In the genomic region with DNA sequence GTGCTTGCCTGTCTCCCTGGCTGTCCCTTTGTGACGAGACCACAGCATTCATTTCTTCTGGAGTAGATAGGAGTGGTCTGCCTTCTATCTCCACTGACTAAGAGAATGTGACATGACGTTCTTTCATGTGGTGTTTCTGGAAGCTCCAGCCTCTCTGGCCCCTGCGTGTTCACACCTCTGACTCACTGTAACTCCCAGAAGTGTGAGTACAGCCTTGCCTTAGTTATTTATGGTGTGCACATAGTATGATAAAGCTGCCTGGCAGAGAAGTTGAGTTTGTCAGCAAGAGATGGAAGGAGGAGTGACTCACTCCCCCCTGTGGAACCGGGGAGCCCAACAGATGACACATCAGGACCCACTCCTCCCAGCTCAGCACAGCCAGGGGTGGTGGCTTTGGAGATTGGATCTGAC, we compare ENCODE assay signal across 9 mouse cellular contexts. TPM values are rescaled to one million over a fixed set of nuclear protein-coding genes. Genes with fewer than 3 reads are reported as not detected.
DNase-seq lines count a peak whose midpoint lies in the region; ATAC-seq and TF ChIP-seq lines count a peak whose summit lies in the region.
"Had no signal": no experiment of that assay in that cellular context is flagged by ENCODE, and none has a peak within 500 bp of the region (broad histone marks: within the 10 kb centered on the region; RNA-seq: fewer than 3 reads in every experiment).

No protein-coding gene starts in this region.

- no peak overlapping the region for H3K4me2 ChIP-seq in forebrain, embryonic 11.5 days (ENCODE audit: low read depth, low read length, severe bottlenecking)

- H3K9me3 ChIP-seq in forebrain, embryonic 11.5 days (ENCODE audit: control insufficient read depth, low read length), result no peaks in the 10 kb centered on the region
- H3K9me3 ChIP-seq: megakaryocyte, embryonic 14.5 days had no signal

- no peak overlapping the region for H3K9ac ChIP-seq in heart, adult 2 months (ENCODE audit: low read depth, low read length)
- H3K9ac ChIP-seq in forebrain, embryonic 11.5 days (ENCODE audit: low read length), result no peak overlapping the region

- no peaks in the 10 kb centered on the region for H3K27me3 ChIP-seq in heart, adult 2 months (ENCODE audit: control insufficient read depth, insufficient read depth, low read length)
- no peaks in the 10 kb centered on the region for H3K27me3 ChIP-seq in forebrain, embryonic 11.5 days (ENCODE audit: control insufficient read depth, insufficient read depth, low read length)

- H3K4me3 ChIP-seq in heart, adult 2 months, result no peak overlapping the region
- no peak overlapping the region for H3K4me3 ChIP-seq in forebrain, embryonic 11.5 days (ENCODE audit: low read depth, low read length)
- H3K4me3 ChIP-seq: megakaryocyte, embryonic 14.5 days had no signal

- DNase-seq in heart, adult 2 months, result peak in 1 of 2 experiments; percentile 39
- no peak for DNase-seq in heart, adult 8-10 months (ENCODE audit: low spot score)
- peak; percentile 39 for DNase-seq in 3134 (ENCODE audit: extremely low read depth, insufficient read length, low spot score)
- DNase-seq in brain, adult 2 months (ENCODE audit: low read depth, low spot score), result peak; percentile 82
- DNase-seq in left cerebral cortex, adult 9 months (ENCODE audit: low spot score in 2 of 2), result peak; percentile 52 to 59
- DNase-seq in layer of hippocampus, postnatal 14 days (ENCODE audit: low spot score in 2 of 2), result no peak
- no peak for DNase-seq in kidney, postnatal 4 days
- no peak for DNase-seq in forebrain, embryonic 11.5 days (ENCODE audit: low spot score)

- no peak for TF ChIP-seq EP300 in heart, adult 2 months (IDR thresholded peaks at IDR 0.05; ENCODE audit: insufficient read depth, low read depth, low read length)

- peaks cover 2% of the 10 kb centered on the region for H3K4me1 ChIP-seq in heart, adult 2 months (ENCODE audit: control insufficient read depth, insufficient read depth, low read length)
- H3K4me1 ChIP-seq in forebrain, embryonic 11.5 days (replicated peaks; ENCODE audit: control insufficient read depth, insufficient read depth, low read length), result no peaks in the 10 kb centered on the region; the same call in 1 of the 2 replicates

- H3K36me3 ChIP-seq in heart, adult 2 months (ENCODE audit: control insufficient read depth, insufficient read depth, low read length), result no peaks in the 10 kb centered on the region
- H3K36me3 ChIP-seq in forebrain, embryonic 11.5 days (ENCODE audit: control insufficient read depth, insufficient read depth, low read length), result no peaks in the 10 kb centered on the region

- intact Hi-C loops in heart, adult 2 months (cut with DNase I), result no loop called here

- TF ChIP-seq CTCF in heart, adult 2 months (IDR thresholded peaks at IDR 0.05), result no peak

- ATAC-seq in forebrain, embryonic 11.5 days (replicated peaks; ENCODE audit: low FRiP score), result no peak

- WGBS in heart, adult 2 months, result 57% methylated on average over 4 of the region's 4 CpGs
- 85% methylated on average over 4 of the region's 4 CpGs for WGBS in forebrain, embryonic 11.5 days

- TF ChIP-seq POLR2A in heart, adult 2 months (IDR thresholded peaks at IDR 0.05; ENCODE audit: insufficient read depth, low read depth, low read length), result no peak

- no peaks in the 10 kb centered on the region for H3K79me2 ChIP-seq in heart, adult 2 months (replicated peaks; ENCODE audit: control insufficient read depth, insufficient read depth, low read length)

- 0 out of 2 replicates have a peak overlapping the region, but pooled peaks have one; percentile 16 for H3K27ac ChIP-seq in heart, adult 2 months
- no peak overlapping the region for H3K27ac ChIP-seq in forebrain, embryonic 11.5 days (ENCODE audit: low read depth, low read length)

RNA-seq across cellular contexts. Expression of gene Il1rl2, which starts 34.4 kb away (rescaled TPM):
- 1 to 10 TPM in 1 of 2 experiments, under 1 TPM in 1; 0.84 to 1.1 TPM for total RNA-seq in heart, adult 2 months (2021)
- 1.5 and 2.3 TPM in 2 replicates for polyA plus RNA-seq in heart, adult 2 months (2012; rRNA removed)
- 1 to 10 TPM in 2 of 4 experiments, under 1 TPM in 2; 0.60 to 1.7 (median 1.2) TPM for total RNA-seq in heart, adult 8-10 months (2022)
- under 1 TPM; 0.55 to 0.99 TPM for total RNA-seq in layer of hippocampus, postnatal 14 days (2021)
- 0.93 and 0.99 TPM in 2 replicates for polyA plus RNA-seq in forebrain, embryonic 11.5 days (2014; fragmentation: Nextera tagmentation; extraction: Ambion mirVana)

Comparison
In these comparisons a context has a peak if more than half of its experiments do, and no peak if none do; other contexts are left out.
1. DNase-seq: peak in 3134 (single experiment), brain, adult 2 months (single experiment) and left cerebral cortex, adult 9 months (2 of 2); none in heart, adult 8-10 months (single experiment), layer of hippocampus, postnatal 14 days (0 of 2), kidney, postnatal 4 days (0 of 2) and forebrain, embryonic 11.5 days (single experiment).